Comparison of ENCODE assay signal across 10 mouse cellular contexts in the genomic region with DNA sequence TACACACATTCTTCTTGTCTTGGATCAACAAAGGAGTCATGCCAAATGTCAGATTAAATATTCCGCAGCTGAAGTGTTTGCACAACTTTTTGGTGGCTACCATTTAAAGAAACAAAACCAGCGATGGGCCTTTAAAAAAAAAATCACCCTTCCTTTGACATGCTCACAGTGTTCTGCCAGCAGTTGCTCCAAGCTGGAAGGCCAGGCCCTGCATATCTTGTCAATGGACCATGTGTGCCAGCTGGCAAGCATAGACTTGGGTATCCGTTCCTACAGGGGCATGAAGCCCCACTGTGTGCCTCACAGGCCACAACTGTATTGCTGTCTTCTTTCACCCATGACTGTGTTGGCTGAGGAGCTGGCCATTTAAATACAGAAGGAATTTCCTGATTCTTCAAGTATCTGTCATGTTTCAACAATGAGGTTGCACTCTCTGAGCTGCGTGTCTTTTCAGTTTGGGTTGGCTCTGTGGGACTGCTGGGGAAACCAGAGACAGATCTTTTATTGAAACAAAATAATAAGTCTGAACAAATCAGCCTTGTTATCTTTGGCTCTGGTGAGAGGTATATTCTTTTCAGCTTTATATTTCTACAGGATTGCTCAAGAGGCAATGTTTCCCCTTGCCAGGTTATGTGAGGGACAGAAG.
DNase-seq lines count a peak whose midpoint lies in the region; ATAC-seq lines count a peak whose summit lies in the region.
"Had no signal": no experiment of that assay in that cellular context is flagged by ENCODE, and none has a peak within 500 bp of the region (broad histone marks: within the 10 kb centered on the region; RNA-seq: fewer than 3 reads in every experiment).

No protein-coding gene starts in this region.

- H3K4me3 ChIP-seq in heart, embryonic 15.5 days, result no peak overlapping the region
- no peak overlapping the region for H3K4me3 ChIP-seq in hindbrain, embryonic 11.5 days (ENCODE audit: low read depth, low read length)
- H3K4me3 ChIP-seq: forebrain, embryonic 15.5 days had no signal

- peak overlapping the region; percentile 58 for H3K27ac ChIP-seq in heart, embryonic 15.5 days
- H3K27ac ChIP-seq in hindbrain, embryonic 11.5 days (ENCODE audit: low read depth, low read length), result no peak overlapping the region
- H3K27ac ChIP-seq: forebrain, embryonic 15.5 days; macrophage had no signal

- H3K4me2 ChIP-seq in heart, embryonic 15.5 days, result no peak overlapping the region
- no peak overlapping the region for H3K4me2 ChIP-seq in hindbrain, embryonic 11.5 days (replicated peaks; ENCODE audit: low read depth, low read length)
- H3K4me2 ChIP-seq: forebrain, embryonic 15.5 days had no signal

- no peaks in the 10 kb centered on the region for H3K36me3 ChIP-seq in heart, embryonic 15.5 days
- H3K36me3 ChIP-seq in hindbrain, embryonic 11.5 days (ENCODE audit: control insufficient read depth, insufficient read depth, low read length), result no peaks in the 10 kb centered on the region
- H3K36me3 ChIP-seq: forebrain, embryonic 15.5 days had no signal

- WGBS in heart, embryonic 15.5 days, result 52% methylated on average over 4 of the region's 4 CpGs
- WGBS in hindbrain, embryonic 11.5 days, result 79% methylated on average over 4 of the region's 4 CpGs

- H3K9me3 ChIP-seq in heart, embryonic 15.5 days (replicated peaks), result no peaks in the 10 kb centered on the region
- H3K9me3 ChIP-seq in hindbrain, embryonic 11.5 days (ENCODE audit: control insufficient read depth, low read length), result no peaks in the 10 kb centered on the region
- H3K9me3 ChIP-seq: forebrain, embryonic 15.5 days had no signal

- peaks cover 10% of the 10 kb centered on the region; the same call in 1 of the 2 replicates for H3K4me1 ChIP-seq in heart, embryonic 15.5 days (replicated peaks)
- no peaks in the 10 kb centered on the region for H3K4me1 ChIP-seq in hindbrain, embryonic 11.5 days (replicated peaks; ENCODE audit: control insufficient read depth, insufficient read depth, low read length)
- H3K4me1 ChIP-seq: forebrain, embryonic 15.5 days had no signal

- H3K9ac ChIP-seq in heart, embryonic 15.5 days, result no peak overlapping the region
- no peak overlapping the region for H3K9ac ChIP-seq in hindbrain, embryonic 11.5 days (ENCODE audit: low read depth, low read length)
- H3K9ac ChIP-seq: forebrain, embryonic 15.5 days had no signal

- no peaks in the 10 kb centered on the region for H3K27me3 ChIP-seq in heart, embryonic 15.5 days
- no peaks in the 10 kb centered on the region for H3K27me3 ChIP-seq in hindbrain, embryonic 11.5 days (ENCODE audit: control insufficient read depth, insufficient read depth, low read length)
- H3K27me3 ChIP-seq: forebrain, embryonic 15.5 days had no signal

- peak; percentile 3 to 6 for DNase-seq in layer of hippocampus, postnatal 36 days
- no peak for DNase-seq in layer of hippocampus, adult 11-12 months (ENCODE audit: low spot score)
- peak; percentile 21 for DNase-seq in cerebellum, adult 9-11 months
- peak; percentile 61 for DNase-seq in lung, postnatal 10 days
- DNase-seq in embryo, embryonic 11 days, result no peak
- DNase-seq in adrenal gland, adult 8-10 months, result no peak
- no peak for DNase-seq in hindbrain, embryonic 11.5 days (ENCODE audit: low spot score)

- ATAC-seq in heart, embryonic 15.5 days (replicated peaks; ENCODE audit: insufficient number of reproducible peaks, insufficient read depth, low FRiP score, low read depth), result peak; percentile 53
- no peak for ATAC-seq in hindbrain, embryonic 11.5 days (ENCODE audit: low FRiP score)
- ATAC-seq: forebrain, embryonic 15.5 days had no signal

Comparison
In these comparisons a context has a peak if more than half of its experiments do, and no peak if none do; other contexts are left out.
1. DNase-seq: peak in layer of hippocampus, postnatal 36 days (2 of 2), cerebellum, adult 9-11 months (single experiment) and lung, postnatal 10 days (single experiment); none in layer of hippocampus, adult 11-12 months (single experiment), embryo, embryonic 11 days (single experiment), adrenal gland, adult 8-10 months (single experiment) and hindbrain, embryonic 11.5 days (single experiment).